Mouse (Mus musculus): ENCODE measurements around the gene Nrbp1.

- TF ChIP-seq CTCF (IDR thresholded peaks at IDR 0.05; ENCODE audit: control insufficient read depth, insufficient read depth, insufficient read length) (no peak), USF1 (IDR thresholded peaks at IDR 0.05; ENCODE audit: low read depth) (no peak), CEBPB (IDR thresholded peaks at IDR 0.05; ENCODE audit: low read depth) (no peak), MAX (IDR thresholded peaks at IDR 0.05) (no peak), FOSL1 (IDR thresholded peaks at IDR 0.05; ENCODE audit: insufficient read depth, low read length, poor library complexity, severe bottlenecking) (no peak), MYOG (IDR thresholded peaks at IDR 0.05; ENCODE audit: control insufficient read depth, extremely low read depth, insufficient read length) (no peak), MYOD1 (IDR thresholded peaks at IDR 0.05; ENCODE audit: control insufficient read depth, insufficient read length, low read depth) (no peak)
Measured at GRCm38 (mm10) chr5:31297047-31297757, 56.5 kb downstream of the Nrbp1 start, which contains the start of gene Gckr.

Data from C2C12 (cell line).